Mouse (Mus musculus) liver, postnatal 0 days (tissue): ENCODE measurements around the gene Acvr2b. TPM values are rescaled to one million over a fixed set of nuclear protein-coding genes. Genes with fewer than 3 reads are reported as not detected.

Experiments
- ATAC-seq: fragments of 200-750 bp; cut with Nextera tagmentation; 2 replicates; pipeline ENCODE4 v1.8.0; 2017; ENCODE audit warnings: mild to moderate bottlenecking, moderate library complexity
- DNase-seq: peaks from one replicate; pipeline ENCODE4 v3.0.0-alpha.2; 2016
- H3K27ac ChIP-seq: fragments of 300-500 bp; sonication (generic); 2 replicates; pipeline ENCODE4 v1.5.1; 2014; ENCODE audit warnings: antibody characterized with exemption, moderate library complexity, mild to moderate bottlenecking, low read depth
- H3K27me3 ChIP-seq: fragments of 300-500 bp; sonication (generic); 2 replicates; pipeline ENCODE4 v1.6.1; 2014; ENCODE audit warnings: low read length, control low read depth, mixed read lengths; ENCODE audit not compliant: insufficient read depth
- H3K36me3 ChIP-seq: fragments of 300-500 bp; sonication (generic); replicated peaks from 2 replicates; pipeline ENCODE4 v1.6.1; 2014; ENCODE audit warnings: mild to moderate bottlenecking, control low read depth, low read length, moderate library complexity, mixed read lengths; ENCODE audit not compliant: insufficient read depth
- H3K4me1 ChIP-seq: fragments of 300-500 bp; sonication (generic); 2 replicates; pipeline ENCODE4 v1.6.1; 2014; ENCODE audit warnings: antibody characterized with exemption, mild to moderate bottlenecking, control low read depth; ENCODE audit not compliant: insufficient read depth
- H3K4me2 ChIP-seq: fragments of 300-500 bp; sonication (generic); 2 replicates; pipeline ENCODE4 v1.6.1; 2014; ENCODE audit warnings: low read depth, mild to moderate bottlenecking, low read length, moderate library complexity, mixed read lengths
- H3K4me3 ChIP-seq: fragments of 300-500 bp; sonication (generic); 2 replicates; pipeline ENCODE4 v1.5.1; 2014; ENCODE audit warnings: low read depth, low read length
- H3K9ac ChIP-seq: fragments of 300-500 bp; sonication (generic); replicated peaks from 2 replicates; pipeline ENCODE4 v1.6.1; 2014; ENCODE audit warnings: mild to moderate bottlenecking, moderate library complexity
- H3K9me3 ChIP-seq: fragments of 300-500 bp; sonication (generic); 2 replicates; pipeline ENCODE4 v1.6.1; 2016; ENCODE audit warnings: mild to moderate bottlenecking, control low read depth, low read length, mixed read lengths
- CTCF ChIP-seq: sonication (generic); IDR thresholded peaks from 2 replicates; pipeline ENCODE4 v1.5.1; 2016; ENCODE audit warnings: antibody characterized with exemption, low read depth
- EP300 ChIP-seq: IDR thresholded peaks from 2 replicates; pipeline ENCODE4 v1.6.1; 2016; ENCODE audit warnings: antibody characterized with exemption, low read depth, mild to moderate bottlenecking
- WGBS: fragments of 180-500 bp; shearing (Covaris S2); extraction: QIAGEN DNeasy Blood & Tissue Kit; methylation state at CpG from one replicate; pipeline ENCODE4 v1.1.7; 2014; ENCODE audit not compliant: insufficient replicate concordance; 5-methylcytosine and 5-hydroxymethylcytosine counted together
- polyA plus RNA-seq: library from polyadenylated mRNA; unstranded; fragments of >200 nt; fragmentation: Nextera tagmentation; extraction: Ambion mirVana; gene quantifications from 2 replicates; pipeline ENCODE4 v1.2.1, GENCODE M21; 2015

Acvr2b gene
- polyA plus RNA-seq, 1 experiment from 2014 or later, result 2.2 TPM

- no peak overlapping the region for H3K27ac ChIP-seq
- ATAC-seq (no peak), DNase-seq (no peak)
- TF ChIP-seq CTCF (no peak), EP300 (no peak)
- no peaks in the 10 kb centered on the region; the same call in 1 of the 2 replicates for H3K4me1 ChIP-seq
- WGBS, result 46% methylated on average over 2 of the region's 2 CpGs
- H3K9ac ChIP-seq, result no peak overlapping the region
- no peak overlapping the region for H3K4me2 ChIP-seq
- H3K36me3 ChIP-seq, result 0 out of 2 replicates have a peak, but pooled peaks cover 12% of the 10 kb centered on the region
- no peak overlapping the region for H3K4me3 ChIP-seq
- no peaks in the 10 kb centered on the region for H3K9me3 ChIP-seq
- no peaks in the 10 kb centered on the region for H3K27me3 ChIP-seq
Observed at GRCm38 (mm10) chr9:119435855-119436254, 33.9 kb downstream of the Acvr2b start.

- Histone ChIP-seq H3K4me1 (no peaks in the 10 kb centered on the region; the same call in 1 of the 2 replicates), H3K4me3 (no peak overlapping the region)
- peak; percentile 68 for ATAC-seq
Observed at GRCm38 (mm10) chr9:119438065-119438464, 36.1 kb downstream of the Acvr2b start.

DNA sequence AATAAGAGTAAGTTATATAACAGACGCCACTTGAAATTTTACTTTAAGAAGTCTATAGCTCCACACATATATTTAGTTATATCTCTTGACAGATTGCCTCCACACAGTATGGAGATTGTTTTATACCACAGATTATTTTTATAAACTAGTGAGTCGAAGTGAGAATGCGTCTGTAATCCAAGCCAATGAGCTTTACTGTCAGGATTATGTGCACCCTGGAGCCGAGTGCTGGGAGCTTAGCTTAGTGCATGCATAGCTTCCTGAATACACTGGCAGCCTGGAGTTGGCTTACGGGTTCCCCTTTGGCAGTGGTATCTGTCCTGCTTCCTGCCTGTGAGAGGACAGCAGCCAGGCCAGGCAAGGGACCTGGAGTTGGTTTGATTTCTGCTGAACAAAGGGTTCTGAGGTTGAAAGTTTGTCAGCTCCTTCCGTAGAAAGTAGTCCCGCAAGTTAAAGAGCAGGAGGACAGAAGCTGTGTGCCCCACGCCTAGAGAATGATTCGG lies 36.6 kb downstream of the Acvr2b start:
- no peaks in the 10 kb centered on the region for H3K9me3 ChIP-seq
- 71% methylated on average over 9 of the region's 9 CpGs for WGBS
- no peak overlapping the region for H3K27ac ChIP-seq
- ATAC-seq (no peak), DNase-seq (no peak)
- no peaks in the 10 kb centered on the region for H3K27me3 ChIP-seq
- no peak overlapping the region for H3K4me3 ChIP-seq
- 0 out of 2 replicates have a peak, but pooled peaks cover 2% of the 10 kb centered on the region for H3K36me3 ChIP-seq
- H3K4me2 ChIP-seq, result no peak overlapping the region
- no peak for TF ChIP-seq EP300
- no peak for TF ChIP-seq CTCF
- H3K9ac ChIP-seq, result no peak overlapping the region
- no peaks in the 10 kb centered on the region; the same call in 1 of the 2 replicates for H3K4me1 ChIP-seq

More at GRCm38 (mm10) chr9:119438065-119438464, 36.1 kb downstream of the Acvr2b start:
- 0 out of 2 replicates have a peak, but pooled peaks cover 4% of the 10 kb centered on the region for H3K36me3 ChIP-seq
- no peak overlapping the region for H3K27ac ChIP-seq
- H3K9ac ChIP-seq, result no peak overlapping the region
- no peak overlapping the region for H3K4me2 ChIP-seq
- no peak for TF ChIP-seq EP300
- no peak for TF ChIP-seq CTCF
- DNase-seq, result no peak
- no peaks in the 10 kb centered on the region for H3K27me3 ChIP-seq
- WGBS, result 76% methylated on average over 12 of the region's 12 CpGs
- no peaks in the 10 kb centered on the region for H3K9me3 ChIP-seq

GRCm38 (mm10) chr9:119444738-119445429 lies 43.0 kb downstream of the Acvr2b start, which contains the start of gene Exog:
Exog (plus strand) TSS chr9:119444943.
- peak; percentile 95 for DNase-seq
- no peak for TF ChIP-seq EP300
- TF ChIP-seq CTCF, result peak; percentile 81
- peak; percentile 89 for ATAC-seq
- Histone ChIP-seq H3K27ac (peak within 1 kb of the TSS; percentile 73), H3K4me3 (peak within 1 kb of the TSS; percentile 81), H3K9me3 (no peaks in the 10 kb centered on the region), H3K27me3 (no peaks in the 10 kb centered on the region), H3K4me2 (peak within 1 kb of the TSS; percentile 96), H3K9ac (peak within 1 kb of the TSS; percentile 84), H3K36me3 (peaks cover 17% of the 10 kb centered on the region), H3K4me1 (peaks cover 13% of the 10 kb centered on the region)
- under 1% methylated on average over 52 of the region's 52 CpGs for WGBS

DNA sequence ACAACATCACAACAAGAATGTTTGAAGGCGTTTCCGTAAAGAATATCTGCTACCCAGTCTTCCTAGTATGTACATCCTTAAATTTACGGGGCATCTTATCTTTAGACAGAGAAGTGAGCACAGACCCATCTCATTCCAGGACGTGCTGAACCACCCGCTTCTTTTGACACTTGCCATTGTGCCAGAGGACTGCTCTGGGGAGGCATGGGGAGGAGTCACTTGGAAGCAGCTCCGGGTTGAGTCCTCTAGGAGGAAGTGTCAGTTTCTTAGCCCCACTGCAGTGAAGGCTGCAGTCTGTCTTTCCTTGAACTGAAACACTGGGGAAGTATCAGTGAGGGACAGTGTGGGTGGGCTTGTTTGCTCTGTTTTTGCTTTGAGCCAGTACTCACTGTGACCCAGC lies 43.8 kb downstream of the Acvr2b start:
- peaks cover 13% of the 10 kb centered on the region for H3K4me1 ChIP-seq
- peak overlapping the region; percentile 73; the same call in 1 of the 2 replicates for H3K27ac ChIP-seq
- peaks cover 24% of the 10 kb centered on the region for H3K36me3 ChIP-seq
- WGBS, result 13% methylated on average over 6 of the region's 6 CpGs
- peak overlapping the region; percentile 96 for H3K4me2 ChIP-seq
- H3K9me3 ChIP-seq, result no peaks in the 10 kb centered on the region
- DNase-seq (no peak), ATAC-seq (no peak)
- peak overlapping the region; percentile 81 for H3K4me3 ChIP-seq
- peak overlapping the region; percentile 84 for H3K9ac ChIP-seq
- H3K27me3 ChIP-seq, result no peaks in the 10 kb centered on the region
- TF ChIP-seq EP300, result no peak
- no peak for TF ChIP-seq CTCF

GRCm38 (mm10) chr9:119455967-119456366 lies 54.0 kb downstream of the Acvr2b start:
- DNase-seq (no peak), ATAC-seq (no peak)
- TF ChIP-seq EP300 (no peak), CTCF (no peak)
- H3K4me2 ChIP-seq, result no peak overlapping the region
- H3K4me1 ChIP-seq, result no peaks in the 10 kb centered on the region
- H3K9me3 ChIP-seq, result no peaks in the 10 kb centered on the region
- H3K9ac ChIP-seq, result no peak overlapping the region
- no peaks in the 10 kb centered on the region for H3K27me3 ChIP-seq
- H3K36me3 ChIP-seq, result peaks cover 25% of the 10 kb centered on the region
- no peak overlapping the region for H3K27ac ChIP-seq
- no peak overlapping the region for H3K4me3 ChIP-seq
- WGBS, result 80% methylated on average over 14 of the region's 14 CpGs
